Mouse (Mus musculus) heart, embryonic 12.5 days (tissue): Measurements from ENCODE around the gene Ccl9. TPM values are rescaled to one million over a fixed set of nuclear protein-coding genes. Genes with fewer than 3 reads are reported as not detected.
A peak's percentile ranks its signal among the peaks of the same experiment; 100 is the strongest.

Source experiments
- ATAC-seq: fragments of 200-750 bp; cut with Nextera tagmentation; 2 replicates; pipeline ENCODE4 v1.8.0; 2017; ENCODE audit warnings: moderate TSS enrichment, moderate library complexity; ENCODE audit not compliant: insufficient number of reproducible peaks, low FRiP score
- H3K27ac ChIP-seq: fragments of 300-500 bp; sonication (generic); 2 replicates; pipeline ENCODE4 v1.5.1; 2016; ENCODE audit warnings: mild to moderate bottlenecking, moderate library complexity; ENCODE audit not compliant: poor library complexity, severe bottlenecking
- H3K27me3 ChIP-seq: fragments of 300-500 bp; sonication (generic); replicated peaks from 2 replicates; pipeline ENCODE4 v1.6.1; 2016; ENCODE audit warnings: mild to moderate bottlenecking, moderate library complexity
- H3K36me3 ChIP-seq: fragments of 300-500 bp; sonication (generic); 2 replicates; pipeline ENCODE4 v1.6.1; 2016; ENCODE audit warnings: mild to moderate bottlenecking, moderate library complexity
- H3K4me1 ChIP-seq: fragments of 300-500 bp; sonication (generic); replicated peaks from 2 replicates; pipeline ENCODE4 v1.6.1; 2016; ENCODE audit warnings: mild to moderate bottlenecking
- H3K4me2 ChIP-seq: fragments of 300-500 bp; sonication (generic); 2 replicates; pipeline ENCODE4 v1.6.1; 2016; ENCODE audit warnings: mild to moderate bottlenecking, moderate library complexity
- H3K4me3 ChIP-seq: fragments of 300-500 bp; sonication (generic); 2 replicates; pipeline ENCODE4 v1.5.1; 2016; ENCODE audit warnings: mild to moderate bottlenecking
- H3K9ac ChIP-seq: fragments of 300-500 bp; sonication (generic); 2 replicates; pipeline ENCODE4 v1.6.1; 2016; ENCODE audit warnings: mild to moderate bottlenecking, moderate library complexity
- H3K9me3 ChIP-seq: fragments of 300-500 bp; sonication (generic); replicated peaks from 2 replicates; pipeline ENCODE4 v1.6.1; 2016; ENCODE audit warnings: mild to moderate bottlenecking, moderate library complexity
- WGBS: fragments of 180-500 bp; shearing (Covaris S2); methylation state at CpG from one replicate; pipeline ENCODE4 v1.1.7; 2016; 5-methylcytosine and 5-hydroxymethylcytosine counted together
- polyA plus RNA-seq: library from polyadenylated mRNA; unstranded; fragments of >200 nt; fragmentation: Nextera tagmentation; extraction: Ambion mirVana; gene quantifications from 2 replicates; pipeline ENCODE4 v1.2.1, GENCODE M21; 2016

Ccl9 gene
- polyA plus RNA-seq, 1 experiment from 2014 or later, result 0.66 TPM

GRCm38 (mm10) chr11:83534609-83535423 is 43.6 kb downstream of the Ccl9 start:
- H3K27me3 ChIP-seq, result no peaks in the 10 kb centered on the region
- H3K9me3 ChIP-seq, result no peaks in the 10 kb centered on the region
- peak overlapping the region; percentile 32 for H3K4me2 ChIP-seq
- no peak overlapping the region for H3K27ac ChIP-seq
- ATAC-seq, result peak; percentile 51; the same call in 1 of the 2 replicates
- no peak overlapping the region for H3K9ac ChIP-seq
- no peaks in the 10 kb centered on the region for H3K36me3 ChIP-seq
- 39% methylated on average over 13 of the region's 13 CpGs for WGBS
- no peak overlapping the region for H3K4me3 ChIP-seq
- H3K4me1 ChIP-seq, result peaks cover 13% of the 10 kb centered on the region; the same call in 1 of the 2 replicates

DNA sequence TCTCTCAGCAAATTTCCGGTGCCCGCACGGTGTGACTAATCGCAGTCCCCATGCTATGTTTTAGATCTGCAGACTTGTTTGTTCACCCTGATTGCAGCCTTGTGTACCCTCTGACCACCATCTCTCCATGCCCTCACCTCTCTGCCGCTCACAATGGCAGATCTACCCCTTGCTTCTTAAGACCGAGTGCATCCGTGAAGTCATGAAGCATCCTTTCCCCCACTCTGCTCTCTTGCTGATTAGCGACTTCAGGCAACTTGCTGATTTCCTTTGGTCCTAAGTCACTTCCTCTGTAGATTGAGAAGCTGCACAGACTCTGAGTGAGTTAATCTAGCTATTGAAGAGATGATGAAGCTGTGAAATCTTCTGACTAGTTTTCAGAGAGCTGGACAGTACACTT is 44.3 kb downstream of the Ccl9 start:
- Histone ChIP-seq H3K27me3 (no peaks in the 10 kb centered on the region), H3K9me3 (no peaks in the 10 kb centered on the region), H3K4me3 (no peak overlapping the region), H3K4me1 (peaks cover 13% of the 10 kb centered on the region; the same call in 1 of the 2 replicates), H3K36me3 (no peaks in the 10 kb centered on the region), H3K4me2 (peak overlapping the region; percentile 32), H3K9ac (no peak overlapping the region), H3K27ac (0 out of 2 replicates have a peak overlapping the region, but pooled peaks have one; percentile 31)
- WGBS, result 68% methylated on average over 8 of the region's 8 CpGs
- ATAC-seq, result no peak

- H3K36me3 ChIP-seq, result no peaks in the 10 kb centered on the region
- H3K4me1 ChIP-seq, result peaks cover 13% of the 10 kb centered on the region; the same call in 1 of the 2 replicates
- no peak overlapping the region for H3K4me2 ChIP-seq
- H3K4me3 ChIP-seq, result no peak overlapping the region
- H3K9me3 ChIP-seq, result no peaks in the 10 kb centered on the region
- WGBS, result 82% methylated on average over 1 of the region's 1 CpGs
- H3K27ac ChIP-seq, result no peak overlapping the region
- no peak overlapping the region for H3K9ac ChIP-seq
- no peak for ATAC-seq
- H3K27me3 ChIP-seq, result no peaks in the 10 kb centered on the region
Measured at GRCm38 (mm10) chr11:83533192-83533591, 45.2 kb downstream of the Ccl9 start.

GRCm38 (mm10) chr11:83530360-83530759 is 48.1 kb downstream of the Ccl9 start, which contains the start of gene Ccl5:
Ccl5 (minus strand) TSS chr11:83530518.
- Histone ChIP-seq H3K9ac (no peak within 1 kb of the TSS), H3K4me3 (no peak within 1 kb of the TSS), H3K27ac (no peak within 1 kb of the TSS), H3K4me2 (no peak within 1 kb of the TSS), H3K27me3 (no peaks in the 10 kb centered on the region), H3K4me1 (peaks cover 13% of the 10 kb centered on the region; the same call in 1 of the 2 replicates), H3K36me3 (no peaks in the 10 kb centered on the region), H3K9me3 (no peaks in the 10 kb centered on the region)
- 83% methylated on average over 5 of the region's 5 CpGs for WGBS
- ATAC-seq, result no peak

- no peaks in the 10 kb centered on the region for H3K36me3 ChIP-seq
- no peak overlapping the region for H3K4me3 ChIP-seq
- no peaks in the 10 kb centered on the region for H3K9me3 ChIP-seq
- H3K9ac ChIP-seq, result no peak overlapping the region
- ATAC-seq, result no peak
- H3K27me3 ChIP-seq, result no peaks in the 10 kb centered on the region
- 0 out of 2 replicates have a peak, but pooled peaks cover under 1% of the 10 kb centered on the region for H3K4me1 ChIP-seq
- WGBS, result 58% methylated on average over 12 of the region's 12 CpGs
- H3K27ac ChIP-seq, result no peak overlapping the region
- no peak overlapping the region for H3K4me2 ChIP-seq
Measured at GRCm38 (mm10) chr11:83529024-83529423, 49.4 kb downstream of the Ccl9 start.

Other genes starting within 250 kb of the Ccl9 start
- 13.4 and 13.6 TPM in 2 replicates for gene Rasl10b, start 169.5 kb downstream of the Ccl9 start, polyA plus RNA-seq
- gene Gas2l2, start 149.2 kb downstream of the Ccl9 start, polyA plus RNA-seq, result 0.32 TPM in 1 of 2 replicates, not detected in the other
- gene 1700020L24Rik, start 141.0 kb downstream of the Ccl9 start, polyA plus RNA-seq, result 1.4 and 1.6 TPM in 2 replicates
- 3.4 and 3.5 TPM in 2 replicates for gene Mmp28, start 115.6 kb downstream of the Ccl9 start, polyA plus RNA-seq
- 12.1 and 12.9 TPM in 2 replicates for gene Taf15, start 105.5 kb downstream of the Ccl9 start, polyA plus RNA-seq
- not detected in 2 replicates for gene Heatr9, start 56.5 kb downstream of the Ccl9 start, polyA plus RNA-seq
- 0.53 TPM in 1 of 2 replicates, not detected in the other for gene Ccl5, start 48.1 kb downstream of the Ccl9 start, polyA plus RNA-seq
- gene Ccl6, start 14.5 kb upstream of the Ccl9 start, polyA plus RNA-seq, result 0.86 and 1.5 TPM in 2 replicates
- gene Rpl9-ps1, start 67.0 kb upstream of the Ccl9 start, polyA plus RNA-seq, result not detected in 2 replicates
- gene Ccl3, start 70.7 kb upstream of the Ccl9 start, polyA plus RNA-seq, result 0.23 and 0.44 TPM in 2 replicates
- 0.37 and 0.51 TPM in 2 replicates for gene Ccl4, start 83.9 kb upstream of the Ccl9 start, polyA plus RNA-seq
- 0.40 TPM in 1 of 2 replicates, not detected in the other for gene Wfdc17, start 125.4 kb upstream of the Ccl9 start, polyA plus RNA-seq
- 1.9 and 2.0 TPM in 2 replicates for gene Wfdc18, start 130.4 kb upstream of the Ccl9 start, polyA plus RNA-seq
- not detected in 2 replicates for gene Wfdc21, start 168.3 kb upstream of the Ccl9 start, polyA plus RNA-seq
- 13.4 and 15.0 TPM in 2 replicates for gene Heatr6, start 175.1 kb upstream of the Ccl9 start, polyA plus RNA-seq